Mouse (Mus musculus) neural tube, embryonic 14.5 days (tissue): ENCODE measurements around the gene 4931429L15Rik. TPM values are rescaled to one million over a fixed set of nuclear protein-coding genes. Genes with fewer than 3 reads are reported as not detected.

Experiments used
- ATAC-seq: fragments of 200-750 bp; cut with Nextera tagmentation; 2 replicates; pipeline ENCODE4 v1.8.0; 2017; ENCODE audit warnings: low read depth, mild to moderate bottlenecking, moderate TSS enrichment, moderate library complexity
- H3K27ac ChIP-seq: fragments of 300-500 bp; sonication (generic); 2 replicates; pipeline ENCODE4 v1.5.1; 2014; ENCODE audit warnings: low read depth, mild to moderate bottlenecking, control low read depth, low read length, moderate library complexity, mixed read lengths
- H3K27me3 ChIP-seq: fragments of 300-500 bp; sonication (generic); 2 replicates; pipeline ENCODE4 v1.6.1; 2014; ENCODE audit warnings: low read length; ENCODE audit not compliant: control insufficient read depth, insufficient read depth
- H3K36me3 ChIP-seq: fragments of 300-500 bp; sonication (generic); 2 replicates; pipeline ENCODE4 v1.6.1; 2014; ENCODE audit warnings: low read length, mixed read lengths; ENCODE audit not compliant: control insufficient read depth, insufficient read depth
- H3K4me1 ChIP-seq: fragments of 300-500 bp; sonication (generic); 2 replicates; pipeline ENCODE4 v1.6.1; 2014; ENCODE audit warnings: low read length; ENCODE audit not compliant: control insufficient read depth, insufficient read depth
- H3K4me2 ChIP-seq: fragments of 300-500 bp; sonication (generic); 2 replicates; pipeline ENCODE4 v1.6.1; 2014; ENCODE audit warnings: mild to moderate bottlenecking, low read depth, low read length, control low read depth
- H3K4me3 ChIP-seq: fragments of 300-500 bp; sonication (generic); 2 replicates; pipeline ENCODE4 v1.5.1; 2014; ENCODE audit warnings: low read depth, low read length, control low read depth, mixed read lengths
- H3K9ac ChIP-seq: fragments of 300-500 bp; sonication (generic); replicated peaks from 2 replicates; pipeline ENCODE4 v1.6.1; 2014; ENCODE audit warnings: low read depth, mild to moderate bottlenecking, control low read depth, low read length, mixed read lengths
- H3K9me3 ChIP-seq: fragments of 300-500 bp; sonication (generic); 2 replicates; pipeline ENCODE4 v1.6.1; 2016; ENCODE audit warnings: low read length; ENCODE audit not compliant: control insufficient read depth
- WGBS: fragments of 180-500 bp; shearing (Covaris S2); extraction: QIAGEN DNeasy Blood & Tissue Kit; methylation state at CpG from one replicate; pipeline ENCODE4 v1.1.7; 2014; 5-methylcytosine and 5-hydroxymethylcytosine counted together
- polyA plus RNA-seq: library from polyadenylated mRNA; unstranded; fragments of >200 nt; fragmentation: Nextera tagmentation; extraction: Ambion mirVana; gene quantifications from 2 replicates; pipeline ENCODE4 v1.2.1, GENCODE M21; 2014

4931429L15Rik gene
- polyA plus RNA-seq, 1 experiment from 2014 or later, result not detected

GRCm38 (mm10) chr9:46329801-46330585 is 10.2 kb upstream of the 4931429L15Rik start:
- no peaks in the 10 kb centered on the region for H3K27me3 ChIP-seq
- H3K27ac ChIP-seq, result no peak overlapping the region
- H3K4me2 ChIP-seq, result no peak overlapping the region
- no peak for ATAC-seq
- H3K9ac ChIP-seq, result no peak overlapping the region
- H3K4me3 ChIP-seq, result no peak overlapping the region
- no peaks in the 10 kb centered on the region for H3K9me3 ChIP-seq
- no peaks in the 10 kb centered on the region for H3K36me3 ChIP-seq
- peaks cover 11% of the 10 kb centered on the region for H3K4me1 ChIP-seq
- WGBS, result 28% methylated on average over 24 of the region's 24 CpGs

- WGBS, result 1% methylated on average over 19 of the region's 19 CpGs
- Histone ChIP-seq H3K4me3 (peak overlapping the region; percentile 4; the same call in 1 of the 2 replicates), H3K27me3 (no peaks in the 10 kb centered on the region), H3K9ac (peak overlapping the region; percentile 47; the same call in 1 of the 2 replicates), H3K27ac (peak overlapping the region; percentile 76; the same call in 1 of the 2 replicates), H3K9me3 (no peaks in the 10 kb centered on the region), H3K4me1 (peaks cover 11% of the 10 kb centered on the region), H3K4me2 (peak overlapping the region; percentile 48), H3K36me3 (no peaks in the 10 kb centered on the region)
- ATAC-seq, result no peak
Observed at GRCm38 (mm10) chr9:46329250-46329648, 9.5 kb upstream of the 4931429L15Rik start.

- peak overlapping the region; percentile 47 for H3K9ac ChIP-seq
- H3K4me2 ChIP-seq, result peak overlapping the region; percentile 48
- peaks cover 11% of the 10 kb centered on the region for H3K4me1 ChIP-seq
- 1% methylated on average over 30 of the region's 30 CpGs for WGBS
- H3K9me3 ChIP-seq, result no peaks in the 10 kb centered on the region
- peak; percentile 56; the same call in 1 of the 2 replicates for ATAC-seq
- no peaks in the 10 kb centered on the region for H3K36me3 ChIP-seq
- H3K4me3 ChIP-seq, result peak overlapping the region; percentile 4; the same call in 1 of the 2 replicates
- no peaks in the 10 kb centered on the region for H3K27me3 ChIP-seq
- peak overlapping the region; percentile 76 for H3K27ac ChIP-seq
Observed at GRCm38 (mm10) chr9:46328572-46329249, 8.9 kb upstream of the 4931429L15Rik start.

- H3K9me3 ChIP-seq, result no peaks in the 10 kb centered on the region
- no peak overlapping the region for H3K4me3 ChIP-seq
- peaks cover 11% of the 10 kb centered on the region for H3K4me1 ChIP-seq
- H3K27me3 ChIP-seq, result no peaks in the 10 kb centered on the region
- peak; percentile 25; the same call in 1 of the 2 replicates for ATAC-seq
- no peak overlapping the region for H3K9ac ChIP-seq
- peak overlapping the region; percentile 76 for H3K27ac ChIP-seq
- peak overlapping the region; percentile 48; the same call in 1 of the 2 replicates for H3K4me2 ChIP-seq
- no peaks in the 10 kb centered on the region for H3K36me3 ChIP-seq
- 37% methylated on average over 25 of the region's 25 CpGs for WGBS
Observed at GRCm38 (mm10) chr9:46327706-46328571, 8.2 kb upstream of the 4931429L15Rik start.

- H3K9ac ChIP-seq, result no peak overlapping the region
- no peak for ATAC-seq
- no peak overlapping the region for H3K27ac ChIP-seq
- WGBS, result 89% methylated on average over 11 of the region's 11 CpGs
- no peak overlapping the region for H3K4me2 ChIP-seq
- no peaks in the 10 kb centered on the region for H3K36me3 ChIP-seq
- H3K4me3 ChIP-seq, result no peak overlapping the region
- H3K4me1 ChIP-seq, result peaks cover 11% of the 10 kb centered on the region
- no peaks in the 10 kb centered on the region for H3K27me3 ChIP-seq
- no peaks in the 10 kb centered on the region for H3K9me3 ChIP-seq
Observed at GRCm38 (mm10) chr9:46326694-46327405, 7.1 kb upstream of the 4931429L15Rik start.

- H3K4me1 ChIP-seq, result peaks cover 9% of the 10 kb centered on the region
- no peak overlapping the region for H3K27ac ChIP-seq
- 96% methylated on average over 2 of the region's 2 CpGs for WGBS
- no peaks in the 10 kb centered on the region for H3K27me3 ChIP-seq
- no peaks in the 10 kb centered on the region for H3K36me3 ChIP-seq
- no peak for ATAC-seq
- no peak overlapping the region for H3K4me2 ChIP-seq
- H3K9me3 ChIP-seq, result no peaks in the 10 kb centered on the region
- no peak overlapping the region for H3K4me3 ChIP-seq
- H3K9ac ChIP-seq, result no peak overlapping the region
Observed at GRCm38 (mm10) chr9:46320461-46320860, 675 bp upstream of the 4931429L15Rik start.

- no peaks in the 10 kb centered on the region for H3K36me3 ChIP-seq
- no peak overlapping the region for H3K4me2 ChIP-seq
- H3K4me1 ChIP-seq, result peaks cover 9% of the 10 kb centered on the region
- WGBS, result 97% methylated on average over 3 of the region's 3 CpGs
- no peak overlapping the region for H3K4me3 ChIP-seq
- no peak overlapping the region for H3K9ac ChIP-seq
- H3K27ac ChIP-seq, result no peak overlapping the region
- no peaks in the 10 kb centered on the region for H3K9me3 ChIP-seq
- no peak for ATAC-seq
- H3K27me3 ChIP-seq, result no peaks in the 10 kb centered on the region
Observed at GRCm38 (mm10) chr9:46317957-46318356, 1.8 kb downstream of the 4931429L15Rik start.

- no peak overlapping the region for H3K9ac ChIP-seq
- no peak overlapping the region for H3K27ac ChIP-seq
- no peak for ATAC-seq
- no peaks in the 10 kb centered on the region for H3K27me3 ChIP-seq
- H3K4me3 ChIP-seq, result no peak overlapping the region
- peaks cover 9% of the 10 kb centered on the region for H3K4me1 ChIP-seq
- no peaks in the 10 kb centered on the region for H3K36me3 ChIP-seq
- H3K9me3 ChIP-seq, result no peaks in the 10 kb centered on the region
- 49% methylated on average over 8 of the region's 8 CpGs for WGBS
- H3K4me2 ChIP-seq, result no peak overlapping the region
Observed at GRCm38 (mm10) chr9:46316909-46317308, 2.9 kb downstream of the 4931429L15Rik start.
